Mouse (Mus musculus) retina, adult 2 months (tissue): ENCODE data around the gene Sbp.
"Not testable (repeated sequence)": the region's sequence is repeated elsewhere in the genome, so short reads cannot be mapped to it uniquely, and the experiment has no call there.

Source experiments
- DNase-seq: peaks from one replicate; pipeline ENCODE4 v3.0.0-alpha.2; 2012; ENCODE audit warnings: low read depth, low spot score

The Sbp gene

GRCm38 (mm10) chr17:23941372-23941771, at the start of gene Sbp:
Sbp (plus strand) TSS chr17:23941672.
- no peak for DNase-seq

- DNase-seq, result not testable (repeated sequence)
Observed at GRCm38 (mm10) chr17:23917158-23917557, 24.3 kb upstream of the Sbp start, which contains the start of gene Dcpp3. Dcpp3 (plus strand) TSS chr17:23917458.

GRCm38 (mm10) chr17:23924531-23925007, 16.9 kb upstream of the Sbp start:
- peak; percentile 59 for DNase-seq

GRCm38 (mm10) chr17:23925090-23925493, 16.4 kb upstream of the Sbp start:
- DNase-seq, result peak; percentile 11

GRCm38 (mm10) chr17:23931157-23931556, 10.3 kb upstream of the Sbp start:
- no peak for DNase-seq

- DNase-seq, result not testable (repeated sequence)
Observed at GRCm38 (mm10) chr17:23947486-23947885, 6.0 kb downstream of the Sbp start.

GRCm38 (mm10) chr17:23949068-23949467, 7.6 kb downstream of the Sbp start:
- no peak for DNase-seq

- not testable (repeated sequence) for DNase-seq
Observed at GRCm38 (mm10) chr17:23950828-23951227, 9.4 kb downstream of the Sbp start.

GRCm38 (mm10) chr17:23955174-23955573, 13.7 kb downstream of the Sbp start, which contains the start of gene Sbpl:
Sbpl (minus strand) TSS chr17:23955274.
- no peak for DNase-seq

- peak; percentile 44 for DNase-seq
Observed at GRCm38 (mm10) chr17:23960084-23960738, 18.7 kb downstream of the Sbp start.

GRCm38 (mm10) chr17:23961573-23962122, 20.2 kb downstream of the Sbp start:
- DNase-seq, result no peak

- no peak for DNase-seq
Observed at GRCm38 (mm10) chr17:23965805-23966425, 24.4 kb downstream of the Sbp start.

- no peak for DNase-seq
Observed at GRCm38 (mm10) chr17:23966658-23967401, 25.4 kb downstream of the Sbp start.

- no peak for DNase-seq
Observed at GRCm38 (mm10) chr17:23968780-23969179, 27.3 kb downstream of the Sbp start.

- peak; percentile 26 for DNase-seq
Observed at GRCm38 (mm10) chr17:23969231-23969630, 27.8 kb downstream of the Sbp start.

GRCm38 (mm10) chr17:23971315-23971714, 29.8 kb downstream of the Sbp start:
- no peak for DNase-seq

GRCm38 (mm10) chr17:23976665-23977064, 35.2 kb downstream of the Sbp start:
- no peak for DNase-seq

GRCm38 (mm10) chr17:23979471-23979870, 38.0 kb downstream of the Sbp start:
- no peak for DNase-seq

- no peak for DNase-seq
Observed at GRCm38 (mm10) chr17:23980297-23980909, 38.9 kb downstream of the Sbp start, which contains the start of gene Prss30. Prss30 (minus strand) TSS chr17:23980566.

GRCm38 (mm10) chr17:23982912-23983311, 41.4 kb downstream of the Sbp start:
- no peak for DNase-seq

GRCm38 (mm10) chr17:23984989-23985388, 43.5 kb downstream of the Sbp start:
- DNase-seq, result no peak
